Mouse (Mus musculus): Measurements from ENCODE around the gene Fam222b. TPM values are rescaled to one million over a fixed set of nuclear protein-coding genes. Genes with fewer than 3 reads are reported as not detected.

Fam222b gene
- polyA plus RNA-seq (2017; shearing (Covaris generic)) = 10 to 100 TPM; 15.3 to 18.3 TPM

DNA sequence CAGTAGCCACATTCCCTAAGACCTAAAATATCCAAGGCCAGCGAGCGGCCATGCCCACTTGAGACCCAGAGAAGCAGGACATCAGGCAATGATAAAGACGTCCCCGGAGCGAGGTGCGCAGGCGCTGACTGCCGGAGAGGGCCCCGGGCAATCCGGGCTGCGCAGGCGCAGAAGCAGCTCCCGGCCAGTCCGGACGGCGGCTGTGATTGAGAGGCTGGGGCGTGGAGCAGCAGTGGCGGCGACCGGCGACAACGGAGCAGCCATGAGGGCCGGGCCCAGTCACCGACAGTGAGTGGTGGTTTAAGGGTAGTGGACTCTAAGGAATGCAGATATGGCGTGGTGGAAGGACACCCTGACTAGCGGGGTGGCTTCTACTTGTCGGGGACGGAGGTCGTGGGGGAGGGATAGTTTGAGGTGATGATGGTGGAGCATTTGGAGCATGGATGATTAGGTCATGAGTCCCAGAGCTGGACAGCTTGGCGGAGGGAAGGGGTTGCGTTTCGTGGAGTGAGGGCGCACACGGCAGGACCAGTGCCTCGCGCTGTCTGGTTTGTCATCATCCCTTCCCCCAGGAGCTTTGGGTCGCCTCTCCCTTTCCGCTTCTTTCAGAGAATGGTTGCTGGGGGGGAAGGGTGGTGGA is at the start of gene Fam222b:
Fam222b (plus strand) TSS at position 157 of the 640 bp plus-strand sequence.

DNA sequence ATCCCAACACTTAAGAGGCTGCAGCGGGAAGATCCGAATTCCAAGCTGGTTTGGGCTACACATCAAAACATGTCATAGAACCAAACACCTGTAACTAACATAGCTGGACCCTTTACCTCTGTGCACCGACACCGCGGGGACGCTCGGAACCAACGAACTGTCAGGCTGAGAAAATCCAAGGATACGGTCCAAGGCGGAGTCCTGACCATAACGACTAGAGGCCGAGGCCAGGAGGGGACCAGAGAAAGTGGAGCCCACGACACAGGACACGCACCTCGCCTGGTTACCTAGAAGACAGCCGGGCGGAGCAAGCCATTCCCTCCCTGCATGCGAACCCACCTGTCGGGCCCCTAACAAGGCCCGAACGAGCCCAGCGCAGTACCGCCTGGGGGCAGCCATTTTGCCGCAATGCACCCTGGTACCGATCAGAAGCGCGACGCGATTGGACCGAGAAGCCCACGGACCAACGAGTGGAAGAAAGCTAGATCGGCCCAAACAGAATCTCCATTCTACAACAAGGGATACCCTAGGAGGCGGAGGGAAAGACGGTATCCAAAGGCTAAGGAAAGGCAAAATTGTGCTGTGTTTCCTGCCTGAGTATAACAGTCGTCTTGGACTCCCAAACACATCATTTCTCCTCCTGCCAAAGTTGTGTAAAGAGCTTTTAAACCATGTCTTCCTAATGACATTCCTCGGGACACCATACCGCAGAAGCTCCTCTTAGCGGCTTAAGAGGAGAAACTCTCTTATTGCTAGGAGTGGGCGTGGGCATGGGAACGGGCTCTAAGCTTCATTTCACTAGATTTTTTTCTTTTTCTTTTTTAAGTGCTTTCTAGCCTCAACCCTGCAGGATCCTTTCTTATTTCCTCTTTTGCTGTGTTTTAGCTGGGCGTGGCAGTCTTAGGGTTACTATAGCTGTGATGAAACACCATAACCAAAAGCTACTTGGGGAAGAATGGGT is 14.2 kb upstream of the Fam222b start, which contains the start of gene Eral1:
Eral1 (minus strand) TSS at position 423 of the 961 bp plus-strand sequence.

DNA sequence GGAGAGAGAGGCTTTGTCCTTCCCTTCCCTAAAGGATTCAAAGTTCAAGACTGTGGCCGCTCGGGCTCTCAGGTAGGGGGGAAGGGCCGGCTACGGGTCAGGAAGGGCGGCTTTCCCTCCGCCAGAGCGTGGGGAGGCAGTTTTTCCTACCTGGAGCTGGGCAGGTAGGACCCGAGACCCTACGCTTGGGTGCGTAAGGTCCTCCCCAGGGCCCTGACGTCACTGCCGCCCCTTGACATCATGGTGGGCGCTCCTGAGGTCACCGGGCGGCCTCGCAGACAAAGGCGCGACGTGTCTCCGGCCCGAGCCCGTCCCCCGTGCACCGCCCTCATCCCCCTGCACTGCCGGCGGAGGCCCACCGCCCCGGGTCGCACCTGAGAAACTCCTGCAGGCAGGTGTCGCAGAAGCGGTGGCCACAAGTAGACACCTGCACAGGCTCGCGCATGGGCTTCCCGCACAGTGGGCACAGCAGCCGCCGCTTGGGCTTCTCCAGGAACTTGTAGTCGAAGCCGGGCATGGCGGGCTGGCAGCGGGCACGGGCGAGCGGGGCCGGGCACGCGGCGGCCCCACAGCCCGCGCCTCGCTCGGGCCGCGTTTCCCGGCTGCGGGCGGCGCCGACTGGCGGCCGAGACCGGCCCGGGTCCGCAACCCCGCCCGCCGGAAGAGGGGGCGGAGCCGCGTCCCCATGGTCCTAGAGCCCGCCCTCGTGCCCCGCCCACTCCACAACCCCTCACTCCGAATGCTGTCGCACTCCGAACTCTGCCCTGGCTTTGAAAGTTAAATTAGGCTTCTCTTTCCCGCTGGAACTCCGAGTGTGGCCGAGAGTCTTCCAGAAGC is 70.7 kb downstream of the Fam222b start, which contains the start of gene Traf4:
Traf4 (minus strand) TSS at position 666 of the 837 bp plus-strand sequence.

DNA sequence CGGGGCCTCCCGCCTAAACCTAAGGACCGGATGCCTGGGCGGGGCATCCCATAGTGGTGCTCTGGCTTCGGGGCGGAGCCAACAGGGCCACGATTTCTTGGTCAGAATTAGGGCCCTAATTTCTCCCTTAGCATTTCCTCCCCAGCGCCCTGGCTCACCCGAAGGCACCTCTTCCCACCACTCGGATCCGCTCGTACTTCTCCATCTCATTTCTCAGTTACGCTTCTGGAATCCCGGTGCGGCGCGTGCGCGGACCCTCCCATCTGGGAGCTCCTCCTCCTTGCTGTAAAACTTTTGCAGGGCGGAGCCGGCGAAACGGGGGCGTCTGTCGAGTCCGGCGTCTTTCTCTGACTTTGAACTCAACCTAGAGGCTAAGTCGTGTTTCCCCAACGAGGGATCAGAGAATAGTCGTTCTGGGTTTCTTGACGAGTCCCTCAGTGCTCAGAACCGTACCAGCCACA is 82.0 kb downstream of the Fam222b start, which contains the start of the genes Nek8 and Tlcd1:
Nek8 (minus strand) TSS at position 274 of the 461 bp plus-strand sequence.
Tlcd1 (plus strand) TSS at position 310 of the 461 bp plus-strand sequence.

DNA sequence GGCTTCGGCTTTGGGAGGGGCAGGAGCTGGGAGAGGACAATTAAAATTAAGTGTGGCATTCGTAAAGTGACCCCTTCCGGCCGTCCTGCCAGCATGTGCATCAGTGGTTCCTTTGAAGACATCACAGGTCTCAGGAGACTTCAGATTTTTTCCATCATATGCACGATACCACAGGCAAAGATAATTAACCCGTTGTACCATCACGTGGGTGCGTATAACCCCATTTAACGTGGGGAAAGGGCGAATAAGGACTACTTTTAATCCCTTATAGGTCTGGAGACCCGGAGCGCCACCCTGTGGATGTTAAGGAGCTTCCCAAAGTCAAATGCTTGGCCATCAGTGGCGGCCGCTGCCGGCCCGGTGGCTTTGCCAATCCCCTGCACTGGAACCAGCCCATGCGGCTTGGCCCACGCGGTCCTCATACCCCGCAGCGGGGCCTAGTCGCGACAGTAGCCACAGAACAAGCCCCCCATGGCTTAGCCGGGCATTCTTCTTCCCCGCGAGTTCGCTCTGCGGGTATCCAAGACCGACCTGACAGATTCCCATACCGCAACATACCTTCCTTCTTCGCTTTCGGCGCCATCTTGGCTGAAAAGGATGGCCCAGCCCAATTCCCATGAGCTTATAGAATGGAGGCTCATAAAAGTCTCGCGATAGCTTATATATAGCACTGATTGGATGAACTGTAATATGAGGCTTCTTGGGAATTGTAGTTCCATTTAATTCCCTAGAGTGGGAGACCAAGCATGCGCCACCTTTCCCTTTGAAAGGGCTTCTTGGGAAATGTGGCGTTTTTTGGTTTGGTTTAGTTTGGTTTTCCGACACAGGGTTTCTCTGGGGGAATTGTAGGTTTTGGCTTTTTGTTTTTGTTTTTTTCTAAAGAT is 88.7 kb downstream of the Fam222b start, which contains the start of gene Rpl23a:
Rpl23a (minus strand) TSS at position 624 of the 884 bp plus-strand sequence.

DNA sequence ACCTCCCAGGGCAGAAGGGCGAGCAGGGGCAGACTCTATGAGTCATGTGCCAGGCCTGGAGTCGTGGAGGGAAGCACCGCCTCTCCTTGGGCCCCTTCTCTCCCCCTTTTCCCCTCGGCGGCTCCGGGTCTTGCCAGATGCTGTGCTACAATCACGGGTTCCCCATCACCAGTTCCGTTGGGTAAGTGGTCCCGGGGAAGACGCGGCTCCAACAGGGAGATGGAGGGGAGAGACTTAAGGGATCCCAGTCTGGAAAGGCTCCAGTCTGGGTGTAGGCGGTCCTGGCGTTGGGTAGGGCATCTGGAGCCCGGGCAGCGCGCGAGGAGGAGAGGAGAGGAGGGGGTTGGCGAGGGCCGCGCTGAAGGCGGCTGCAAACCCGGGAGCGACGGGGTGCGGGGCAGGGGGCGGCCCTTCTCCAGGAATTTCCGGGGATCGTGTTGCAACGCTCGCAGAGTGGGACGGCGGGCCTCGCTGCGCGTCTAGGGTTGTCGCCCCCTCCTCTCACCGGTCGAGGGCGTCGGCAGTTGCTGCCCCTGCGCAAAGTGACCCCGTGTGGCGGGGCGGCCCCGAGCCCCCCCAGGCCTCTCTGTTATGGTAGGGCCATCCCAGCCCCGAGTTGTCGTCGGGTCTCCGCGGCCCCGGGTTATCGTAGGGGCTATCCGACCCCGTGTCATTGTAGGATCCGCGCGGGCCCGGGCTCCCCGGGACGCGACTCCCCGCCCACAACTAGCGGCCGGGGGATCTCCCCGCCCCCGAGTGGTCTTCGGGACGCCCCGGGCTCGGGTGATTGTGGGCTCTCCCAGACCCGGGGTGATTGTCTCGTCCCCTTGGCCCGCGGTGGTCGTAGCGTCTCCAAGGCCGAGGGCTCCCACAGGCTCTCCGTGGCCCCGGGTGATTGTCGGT is 94.1 kb downstream of the Fam222b start, which contains the start of gene Rab34:
Rab34 (plus strand) TSS at position 100 of the 903 bp plus-strand sequence.

DNA sequence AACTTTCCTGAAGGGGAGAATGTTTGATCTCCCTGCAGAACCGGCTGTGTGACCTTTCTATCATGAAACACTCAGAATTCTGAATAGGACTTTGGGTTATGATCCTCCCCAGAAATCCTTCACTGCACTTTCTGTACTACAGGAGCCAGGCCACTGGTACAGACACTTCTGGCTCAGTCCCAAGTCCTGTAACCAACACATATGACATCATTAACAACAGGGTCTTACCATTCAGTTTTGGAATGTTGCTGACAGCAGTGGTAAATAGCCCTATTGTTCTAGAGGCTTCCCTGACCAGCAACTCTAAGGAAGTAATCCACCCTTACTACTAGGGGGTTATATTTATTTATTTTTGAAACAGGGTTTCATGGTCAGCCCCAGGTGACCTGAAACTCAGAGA is 98.7 kb downstream of the Fam222b start, which contains the start of gene Proca1:
Proca1 (plus strand) TSS at position 280 of the 400 bp plus-strand sequence.

Other genes starting within 250 kb of the Fam222b start
- gene Pipox, start 200.6 kb upstream of the Fam222b start, polyA plus RNA-seq (2017; shearing (Covaris generic)) = under 1 TPM; 0.50 to 0.89 TPM
- under 1 TPM in 1 of 2 experiments, not detected in 1; 0.33 TPM for gene Sez6, start 163.9 kb upstream of the Fam222b start, polyA plus RNA-seq (2017; shearing (Covaris generic))
- gene Phf12, start 111.9 kb upstream of the Fam222b start, polyA plus RNA-seq (2017; shearing (Covaris generic)) = 10 to 100 TPM; 42.1 to 43.8 TPM
- gene Dhrs13, start 62.4 kb upstream of the Fam222b start, polyA plus RNA-seq (2017; shearing (Covaris generic)) = 1 to 10 TPM; 5.0 to 5.3 TPM
- gene Flot2, start 56.7 kb upstream of the Fam222b start, polyA plus RNA-seq (2017; shearing (Covaris generic)) = 10 to 100 TPM; 41.5 to 48.8 TPM
- 10 to 100 TPM; 23.1 to 27.6 TPM for gene Eral1, start 14.3 kb upstream of the Fam222b start, polyA plus RNA-seq (2017; shearing (Covaris generic))
- gene Traf4, start 70.9 kb downstream of the Fam222b start, polyA plus RNA-seq (2017; shearing (Covaris generic)) = 10 to 100 TPM; 33.0 to 39.8 TPM
- gene Nek8, start 82.0 kb downstream of the Fam222b start, polyA plus RNA-seq (2017; shearing (Covaris generic)) = 10 to 100 TPM in 1 of 2 experiments, 1 to 10 TPM in 1; 9.3 to 10.9 TPM
- 1 to 10 TPM; 4.7 to 5.4 TPM for gene Tlcd1, start 82.1 kb downstream of the Fam222b start, polyA plus RNA-seq (2017; shearing (Covaris generic))
- 1,000 to 10,000 TPM; 1,180 to 2,194 TPM for gene Rpl23a, start 88.9 kb downstream of the Fam222b start, polyA plus RNA-seq (2017; shearing (Covaris generic))
- under 1 TPM; 0.91 to 0.97 TPM for gene Rab34, start 93.8 kb downstream of the Fam222b start, polyA plus RNA-seq (2017; shearing (Covaris generic))
- gene Proca1, start 98.7 kb downstream of the Fam222b start, polyA plus RNA-seq (2017; shearing (Covaris generic)) = under 1 TPM; 0.29 to 0.55 TPM
- gene Sdf2, start 151.1 kb downstream of the Fam222b start, polyA plus RNA-seq (2017; shearing (Covaris generic)) = 10 to 100 TPM; 78.8 to 95.9 TPM
- gene Supt6, start 151.3 kb downstream of the Fam222b start, polyA plus RNA-seq (2017; shearing (Covaris generic)) = 10 to 100 TPM; 15.5 to 29.0 TPM
- gene 2610507B11Rik, start 167.1 kb downstream of the Fam222b start, polyA plus RNA-seq (2017; shearing (Covaris generic)) = 10 to 100 TPM; 40.4 to 65.7 TPM
- under 1 TPM; 0.27 to 0.36 TPM for gene BC030499, start 196.2 kb downstream of the Fam222b start, polyA plus RNA-seq (2017; shearing (Covaris generic))
- 1 to 10 TPM; 5.3 to 6.0 TPM for gene Spag5, start 206.9 kb downstream of the Fam222b start, polyA plus RNA-seq (2017; shearing (Covaris generic))
- 10 to 100 TPM in 1 of 2 experiments, 1 to 10 TPM in 1; 2.4 to 12.9 TPM for gene Aldoc, start 228.3 kb downstream of the Fam222b start, polyA plus RNA-seq (2017; shearing (Covaris generic))
- 100 to 1,000 TPM in 1 of 2 experiments, 10 to 100 TPM in 1; 70.7 to 114 TPM for gene Pigs, start 233.8 kb downstream of the Fam222b start, polyA plus RNA-seq (2017; shearing (Covaris generic))
- gene Unc119, start 248.8 kb downstream of the Fam222b start, polyA plus RNA-seq (2017; shearing (Covaris generic)) = 100 to 1,000 TPM in 1 of 2 experiments, 10 to 100 TPM in 1; 57.5 to 101 TPM